Mouse (Mus musculus) MEL (cell line): ENCODE measurements around the gene Lsmem1. TPM values are rescaled to one million over a fixed set of nuclear protein-coding genes. Genes with fewer than 3 reads are reported as not detected.
A peak's percentile ranks its signal among the peaks of the same experiment; 100 is the strongest.

ENCODE experiments used
- DNase-seq: peaks from one replicate; pipeline ENCODE4 v3.0.0; 2011; ENCODE audit warnings: low read depth, low spot score
- H3K27ac ChIP-seq: 2 replicates; pipeline ENCODE4 v1.5.1; 2012; ENCODE audit warnings: low read depth, mild to moderate bottlenecking, control low read depth, low read length, moderate library complexity; ENCODE audit not compliant: control insufficient read depth
- H3K27me3 ChIP-seq, 2 experiments: fragments of 150-350 bp in 1 of 2; sonication (generic) in 1 of 2; 2 replicates each; pipeline ENCODE4 v1.6.1; 2012; ENCODE audit warnings: low read length in 2 of 2, mild to moderate bottlenecking in 2 of 2, improper control_type of control experiment in 1 of 2, moderate library complexity in 1 of 2; ENCODE audit not compliant: insufficient read depth in 2 of 2, control insufficient read depth in 1 of 2
- H3K36me3 ChIP-seq, 2 experiments: 2 replicates each; pipeline ENCODE4 v1.6.1; 2012 to 2014; ENCODE audit warnings: low read length in 2 of 2, improper control_type of control experiment in 1 of 2, inconsistent platforms in 1 of 2, mild to moderate bottlenecking in 1 of 2; ENCODE audit not compliant: insufficient read depth in 2 of 2, control insufficient read depth in 1 of 2
- H3K4me1 ChIP-seq, 2 experiments: fragments of 150-350 bp in 1 of 2; sonication (generic) in 1 of 2; 2 replicates each; pipeline ENCODE4 v1.6.1; 2012; ENCODE audit warnings: low read length in 2 of 2, improper control_type of control experiment in 1 of 2, mild to moderate bottlenecking in 1 of 2; ENCODE audit not compliant: insufficient read depth in 2 of 2, control insufficient read depth in 1 of 2
- H3K4me3 ChIP-seq, 2 experiments: fragments of 150-350 bp in 1 of 2; sonication (generic) in 1 of 2; 2 replicates each; pipeline ENCODE4 v1.5.1; 2012; ENCODE audit warnings: low read depth in 2 of 2, low read length in 2 of 2, mild to moderate bottlenecking in 2 of 2, moderate library complexity in 2 of 2, control low read depth in 1 of 2, improper control_type of control experiment in 1 of 2; ENCODE audit not compliant: control insufficient read depth in 1 of 2, insufficient read depth in 1 of 2
- H3K79me2 ChIP-seq: 2 replicates; pipeline ENCODE4 v1.6.1; 2012; ENCODE audit warnings: mild to moderate bottlenecking, low read length, moderate library complexity; ENCODE audit not compliant: control insufficient read depth, poor library complexity, insufficient read depth
- H3K9ac ChIP-seq: 2 replicates; pipeline ENCODE4 v1.6.1; 2012; ENCODE audit warnings: low read depth, mild to moderate bottlenecking, control low read depth, low read length, moderate library complexity; ENCODE audit not compliant: control insufficient read depth, poor library complexity, severe bottlenecking
- H3K9me3 ChIP-seq: fragments of 150-350 bp; sonication (generic); replicated peaks from 2 replicates; pipeline ENCODE4 v1.6.1; 2012; ENCODE audit warnings: mild to moderate bottlenecking, low read length, improper control_type of control experiment, moderate library complexity; ENCODE audit not compliant: insufficient read depth
- CHD2 ChIP-seq: IDR thresholded peaks from 2 replicates; pipeline ENCODE4 v1.6.1; 2011; ENCODE audit warnings: low read length, improper control_type of control experiment
- ELF1 ChIP-seq: IDR thresholded peaks from 2 replicates; pipeline ENCODE4 v1.6.1; 2014; ENCODE audit warnings: low read depth, mild to moderate bottlenecking, inconsistent platforms, low read length, improper control_type of control experiment, moderate library complexity
- EP300 ChIP-seq, 2 experiments: IDR thresholded peaks; 2 replicates each; pipeline ENCODE4 v1.6.1; 2011; ENCODE audit warnings: improper control_type of control experiment in 2 of 2, low read length in 2 of 2, low read depth in 1 of 2, mild to moderate bottlenecking in 1 of 2
- ETS1 ChIP-seq: IDR thresholded peaks from 2 replicates; pipeline ENCODE4 v1.6.1; 2012; ENCODE audit warnings: low read depth, mild to moderate bottlenecking, inconsistent platforms, low read length, improper control_type of control experiment, moderate library complexity
- HCFC1 ChIP-seq: IDR thresholded peaks from 2 replicates; pipeline ENCODE4 v1.6.1; 2012; ENCODE audit warnings: low read depth, mild to moderate bottlenecking, inconsistent platforms, low read length, improper control_type of control experiment, moderate library complexity
- MAFK ChIP-seq: IDR thresholded peaks from 2 replicates; pipeline ENCODE4 v1.6.1; 2011; ENCODE audit warnings: low read depth, mild to moderate bottlenecking, low read length, improper control_type of control experiment, borderline replicate concordance
- MAX ChIP-seq: IDR thresholded peaks from 2 replicates; pipeline ENCODE4 v1.6.1; 2011; ENCODE audit warnings: low read length, improper control_type of control experiment
- MEF2A ChIP-seq: IDR thresholded peaks from 2 replicates; pipeline ENCODE4 v1.6.1; 2014; ENCODE audit warnings: low read depth, mild to moderate bottlenecking, inconsistent platforms, low read length, improper control_type of control experiment; ENCODE audit not compliant: poor library complexity, insufficient replicate concordance, severe bottlenecking; ENCODE audit errors: extremely low read depth
- MXI1 ChIP-seq: IDR thresholded peaks from 2 replicates; pipeline ENCODE4 v1.6.1; 2011; ENCODE audit warnings: mild to moderate bottlenecking, low read depth, low read length, improper control_type of control experiment
- MYB ChIP-seq: IDR thresholded peaks from 2 replicates; pipeline ENCODE4 v1.6.1; 2011; ENCODE audit warnings: mild to moderate bottlenecking, low read depth, low read length, improper control_type of control experiment
- MYC ChIP-seq: IDR thresholded peaks from 2 replicates; pipeline ENCODE4 v1.6.1; 2011; ENCODE audit warnings: low read depth, mild to moderate bottlenecking, low read length, improper control_type of control experiment, moderate library complexity
- POLR2AphosphoS2 ChIP-seq: IDR thresholded peaks from 2 replicates; pipeline ENCODE4 v1.6.1; 2011; ENCODE audit warnings: low read length, improper control_type of control experiment
- POLR2AphosphoS5 ChIP-seq: IDR thresholded peaks from 2 replicates; pipeline ENCODE4 v1.6.1; 2012; ENCODE audit warnings: low read depth, borderline replicate concordance, mild to moderate bottlenecking, inconsistent platforms, low read length, moderate library complexity, mixed read lengths
- RAD21 ChIP-seq: IDR thresholded peaks from 2 replicates; pipeline ENCODE4 v1.6.1; 2011; ENCODE audit warnings: mild to moderate bottlenecking, low read depth, low read length, improper control_type of control experiment
- RCOR1 ChIP-seq: IDR thresholded peaks from 2 replicates; pipeline ENCODE4 v1.6.1; 2012; ENCODE audit warnings: low read depth, mild to moderate bottlenecking, inconsistent platforms, low read length, improper control_type of control experiment
- SIN3A ChIP-seq: IDR thresholded peaks from 2 replicates; pipeline ENCODE4 v1.6.1; 2012; ENCODE audit warnings: low read length, improper control_type of control experiment, inconsistent platforms
- SMC3 ChIP-seq: IDR thresholded peaks from 2 replicates; pipeline ENCODE4 v1.6.1; 2011; ENCODE audit warnings: low read depth, low read length, improper control_type of control experiment
- TCF12 ChIP-seq: IDR thresholded peaks from 2 replicates; pipeline ENCODE4 v1.6.1; 2014; ENCODE audit warnings: low read depth, mild to moderate bottlenecking, inconsistent platforms, low read length, improper control_type of control experiment, moderate library complexity
- UBTF ChIP-seq: IDR thresholded peaks from 2 replicates; pipeline ENCODE4 v1.6.1; 2012; ENCODE audit warnings: low read depth, mild to moderate bottlenecking, inconsistent platforms, low read length, improper control_type of control experiment, moderate library complexity, borderline replicate concordance; ENCODE audit not compliant: insufficient read depth
- USF1 ChIP-seq: IDR thresholded peaks from 2 replicates; pipeline ENCODE4 v1.6.1; 2014; ENCODE audit warnings: low read depth, mild to moderate bottlenecking, inconsistent platforms, low read length, improper control_type of control experiment, moderate library complexity
- USF2 ChIP-seq, 2 experiments: IDR thresholded peaks; 2 replicates each; pipeline ENCODE4 v1.6.1; 2011 to 2012; ENCODE audit warnings: improper control_type of control experiment in 2 of 2, low read length in 2 of 2, borderline replicate concordance in 1 of 2, inconsistent platforms in 1 of 2, low read depth in 1 of 2, mild to moderate bottlenecking in 1 of 2; ENCODE audit not compliant: insufficient read depth in 1 of 2
- ZC3H11A ChIP-seq: IDR thresholded peaks from 2 replicates; pipeline ENCODE4 v1.6.1; 2012; ENCODE audit warnings: low read depth, mild to moderate bottlenecking, inconsistent platforms, low read length, improper control_type of control experiment
- ZKSCAN1 ChIP-seq: IDR thresholded peaks from 2 replicates; pipeline ENCODE4 v1.6.1; 2012; ENCODE audit warnings: low read depth, mild to moderate bottlenecking, inconsistent platforms, low read length, improper control_type of control experiment, moderate library complexity
- polyA plus RNA-seq, 2 experiments: library from polyadenylated mRNA; stranded (reverse) in 1 of 2; unstranded in 1 of 2; fragments of >175 nt in 1 of 2; fragments of >200 nt in 1 of 2; gene quantifications; 2 replicates each; pipeline versions ENCODE4 v1.2.1 to v1.2.4; 2012; ENCODE audit warnings: low replicate concordance in 2 of 2, low read depth in 1 of 2; ENCODE audit not compliant: insufficient read length in 2 of 2, insufficient read depth in 1 of 2, missing spikeins in 1 of 2
- total RNA-seq: library from RNA; depleted of rRNA; stranded (reverse); fragments of 300-350 nt; gene quantifications from 2 replicates; pipeline ENCODE4 v1.2.3, GENCODE M21; 2012

Gene Lsmem1
- total and polyA plus RNA-seq, 3 experiments = 0.14 TPM; not detected in 2

- TF ChIP-seq ZKSCAN1 = no peak
- TF ChIP-seq POLR2AphosphoS2 = peak; percentile 99
- peak; percentile 54 for TF ChIP-seq TCF12
- TF ChIP-seq MAX = peak; percentile 91
- no peak for TF ChIP-seq USF2 (IDR thresholded peaks at IDR 0.05; ENCODE audit: borderline replicate concordance in 1 of 2, insufficient read depth in 1 of 2, low read depth in 1 of 2, low read length in 2 of 2)
- no peak for TF ChIP-seq MEF2A
- TF ChIP-seq MAFK = no peak
- no peak for TF ChIP-seq RCOR1
- TF ChIP-seq POLR2AphosphoS5 = peak; percentile 90; the same call in 1 of the 2 replicates
- TF ChIP-seq UBTF = no peak
- TF ChIP-seq RAD21 = no peak
- TF ChIP-seq SMC3 = no peak
Measured at GRCm38 (mm10) chr12:40223082-40223619, 23.9 kb upstream of the Lsmem1 start (continued).

DNA sequence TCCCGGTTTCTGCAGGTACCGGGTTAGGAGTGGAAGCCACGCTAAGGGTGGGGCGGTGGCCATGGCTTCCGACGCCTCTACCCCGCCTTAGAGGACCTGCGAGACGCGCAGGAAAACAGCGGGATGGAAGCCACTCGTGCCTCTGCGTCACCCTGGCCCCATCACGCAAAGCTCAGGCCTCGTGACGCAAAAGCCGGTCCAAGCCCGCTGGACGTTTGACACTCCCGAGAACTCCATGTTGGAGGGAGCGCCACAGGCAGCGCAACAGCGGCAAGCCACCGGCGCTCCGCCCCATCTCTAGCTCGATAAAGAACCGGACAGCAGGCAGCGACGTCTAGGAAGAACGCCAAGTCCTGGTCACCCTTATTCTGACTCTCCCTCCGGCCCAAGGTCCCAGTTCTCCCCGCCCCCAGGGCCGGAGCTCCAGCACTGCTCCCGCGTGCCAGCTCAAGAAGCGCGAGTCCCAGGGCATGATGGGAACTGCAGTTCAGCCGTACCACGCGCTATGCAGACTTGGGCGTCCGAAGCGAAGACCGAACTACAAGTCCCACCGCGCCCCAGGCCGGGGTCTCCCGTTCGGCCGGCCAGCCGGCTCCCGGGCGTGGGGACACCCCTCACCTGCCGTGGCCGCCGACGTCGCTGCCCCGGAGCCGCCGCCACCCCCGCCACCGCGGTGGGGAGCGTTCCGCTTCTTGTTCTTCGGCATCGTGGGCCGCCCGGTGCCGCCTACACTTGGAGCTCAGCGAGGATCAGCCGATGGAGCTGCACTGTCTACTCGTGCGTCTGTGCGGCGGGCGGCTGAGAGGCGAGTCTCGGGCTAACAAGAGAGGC lies 23.2 kb upstream of the Lsmem1 start:
- Histone ChIP-seq H3K9me3 (no peaks in the 10 kb centered on the region), H3K4me3 (peak overlapping the region; percentile 51 to 81), H3K4me1 (peaks cover 0 to 11% of the 10 kb centered on the region in 2 experiments; a peak in 3 of 4 replicates), H3K27me3 (no peaks in the 10 kb centered on the region), H3K27ac (peak overlapping the region; percentile 84), H3K79me2 (peaks cover 40% of the 10 kb centered on the region), H3K36me3 (peaks cover 6 to 17% of the 10 kb centered on the region in 2 experiments), H3K9ac (peak overlapping the region; percentile 92)
- TF ChIP-seq CHD2 (peak; percentile 67), MAX (peak; percentile 70), ZC3H11A (no peak), SIN3A (peak; percentile 52), ETS1 (peak; percentile 4; the same call in 1 of the 2 replicates), USF1 (no peak), MYB (no peak), EP300 (IDR thresholded peaks at IDR 0.05; ENCODE audit: low read depth in 1 of 2, low read length in 2 of 2) (no peak), MYC (peak; percentile 62; the same call in 1 of the 2 replicates), HCFC1 (peak; percentile 94), MXI1 (peak; percentile 93), ELF1 (0 out of 2 replicates have a peak, but pooled peaks have one; percentile 12)
- peak; percentile 92 for DNase-seq
